Mouse (Mus musculus) embryonic fibroblast, embryonic 13.5 days (primary cell): ENCODE results near the gene Nr5a2.

Experiments used
- CTCF ChIP-seq: IDR thresholded peaks from 2 replicates; pipeline ENCODE4 v1.5.1; 2011; ENCODE audit warnings: mild to moderate bottlenecking, control low read depth, low read length, moderate library complexity, borderline replicate concordance; ENCODE audit not compliant: insufficient read depth
- POLR2A ChIP-seq: IDR thresholded peaks from 2 replicates; pipeline ENCODE4 v1.6.1; 2011; ENCODE audit warnings: low read depth, mild to moderate bottlenecking, control low read depth, low read length, moderate library complexity

GRCm38 (mm10) chr1:136935960-136936324 lies 24.3 kb downstream of the Nr5a2 start:
- TF ChIP-seq CTCF, result no peak
- no peak for TF ChIP-seq POLR2A
